Mouse (Mus musculus): Measurements from ENCODE around the gene Prkg1. TPM values are rescaled to one million over a fixed set of nuclear protein-coding genes. Genes with fewer than 3 reads are reported as not detected.
"Not testable (repeated sequence)": the region's sequence is repeated elsewhere in the genome, so short reads cannot be mapped to it uniquely, and the experiment has no call there.

Prkg1 gene
- polyA plus RNA-seq, 1 experiment from 2014 or later: 12.0 TPM

GRCm38 (mm10) chr19:30558024-30558423 lies 1206.8 kb downstream of the Prkg1 start:
- no peak for DNase-seq (ENCODE audit: low spot score)
- H3K27ac ChIP-seq: no peak overlapping the region
- no peaks in the 10 kb centered on the region; the same call in 1 of the 2 replicates for H3K9me3 ChIP-seq

DNA sequence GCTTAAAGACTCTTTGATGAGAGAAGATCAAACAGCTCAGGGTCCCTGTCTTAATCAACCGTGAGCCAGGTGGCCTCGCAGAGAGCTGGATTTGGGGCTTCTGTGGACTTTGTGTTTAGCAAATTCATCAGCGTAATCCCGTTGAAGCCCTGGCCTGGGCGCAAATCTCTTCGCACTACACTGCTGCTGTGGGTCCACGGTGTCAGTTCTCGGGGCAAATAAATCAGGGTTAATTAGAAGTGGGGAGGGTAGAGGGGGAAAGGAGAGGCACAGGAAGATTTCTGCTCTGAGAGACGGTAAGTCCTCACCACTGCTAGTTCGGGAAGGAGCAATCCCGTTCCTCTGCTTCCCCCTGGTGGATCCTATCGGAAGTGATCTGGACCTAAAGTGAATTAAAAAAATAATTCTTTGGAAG lies 1210.4 kb downstream of the Prkg1 start:
- Histone ChIP-seq H3K36me3 (no peaks in the 10 kb centered on the region), H3K9me3 (no peaks in the 10 kb centered on the region), H3K4me1 (peaks cover 8% of the 10 kb centered on the region), H3K4me3 (peak overlapping the region; percentile 53), H3K27me3 (ENCODE audit: insufficient read depth, poor library complexity, severe bottlenecking) (0 out of 2 replicates have a peak, but pooled peaks cover 12% of the 10 kb centered on the region), H3K27ac (peak overlapping the region; percentile 75)
- peak; percentile 81 for DNase-seq (ENCODE audit: low spot score)
- 2% methylated on average over 12 of the region's 12 CpGs for WGBS

More at GRCm38 (mm10) chr19:30558024-30558423, 1206.8 kb downstream of the Prkg1 start:
- no peaks in the 10 kb centered on the region for H3K36me3 ChIP-seq
- no peak overlapping the region for H3K4me3 ChIP-seq
- H3K27me3 ChIP-seq (ENCODE audit: insufficient read depth, poor library complexity, severe bottlenecking): no peaks in the 10 kb centered on the region
- no peaks in the 10 kb centered on the region for H3K4me1 ChIP-seq

GRCm38 (mm10) chr19:30553740-30554139 lies 1211.1 kb downstream of the Prkg1 start:
- WGBS: 8% methylated on average over 4 of the region's 4 CpGs
- peaks cover 19% of the 10 kb centered on the region for H3K27me3 ChIP-seq (ENCODE audit: insufficient read depth, poor library complexity, severe bottlenecking)
- no peak for DNase-seq (ENCODE audit: low spot score)
- H3K36me3 ChIP-seq: no peaks in the 10 kb centered on the region
- H3K27ac ChIP-seq: no peak overlapping the region
- H3K9me3 ChIP-seq: no peaks in the 10 kb centered on the region
- no peak overlapping the region for H3K4me3 ChIP-seq
- peaks cover 15% of the 10 kb centered on the region for H3K4me1 ChIP-seq

DNA sequence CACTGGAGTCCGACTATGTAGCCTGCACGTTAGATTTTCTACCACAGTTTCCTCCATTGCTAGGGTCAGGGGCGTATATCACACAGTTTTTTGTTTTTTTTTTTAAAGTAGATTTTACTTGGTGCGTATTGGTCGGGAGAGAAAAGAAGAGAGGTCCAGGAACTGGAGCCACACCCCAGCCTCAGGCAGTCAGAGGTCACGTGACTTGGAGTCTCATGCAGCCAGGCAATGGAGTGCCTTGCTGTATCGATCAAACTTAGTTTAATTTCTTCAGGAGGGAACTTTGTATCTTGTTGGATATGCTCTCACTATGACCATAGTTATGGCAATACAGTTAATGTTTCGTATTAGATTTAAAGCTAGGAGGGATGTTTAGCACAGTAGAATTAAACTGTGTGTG lies 1212.6 kb downstream of the Prkg1 start:
- peaks cover 34% of the 10 kb centered on the region for H3K27me3 ChIP-seq (ENCODE audit: insufficient read depth, poor library complexity, severe bottlenecking)
- H3K4me3 ChIP-seq: no peak overlapping the region
- no peak for DNase-seq (ENCODE audit: low spot score)
- WGBS: 60% methylated on average over 8 of the region's 8 CpGs
- peaks cover 21% of the 10 kb centered on the region for H3K4me1 ChIP-seq
- no peaks in the 10 kb centered on the region for H3K36me3 ChIP-seq
- no peaks in the 10 kb centered on the region for H3K9me3 ChIP-seq
- H3K27ac ChIP-seq: no peak overlapping the region

DNA sequence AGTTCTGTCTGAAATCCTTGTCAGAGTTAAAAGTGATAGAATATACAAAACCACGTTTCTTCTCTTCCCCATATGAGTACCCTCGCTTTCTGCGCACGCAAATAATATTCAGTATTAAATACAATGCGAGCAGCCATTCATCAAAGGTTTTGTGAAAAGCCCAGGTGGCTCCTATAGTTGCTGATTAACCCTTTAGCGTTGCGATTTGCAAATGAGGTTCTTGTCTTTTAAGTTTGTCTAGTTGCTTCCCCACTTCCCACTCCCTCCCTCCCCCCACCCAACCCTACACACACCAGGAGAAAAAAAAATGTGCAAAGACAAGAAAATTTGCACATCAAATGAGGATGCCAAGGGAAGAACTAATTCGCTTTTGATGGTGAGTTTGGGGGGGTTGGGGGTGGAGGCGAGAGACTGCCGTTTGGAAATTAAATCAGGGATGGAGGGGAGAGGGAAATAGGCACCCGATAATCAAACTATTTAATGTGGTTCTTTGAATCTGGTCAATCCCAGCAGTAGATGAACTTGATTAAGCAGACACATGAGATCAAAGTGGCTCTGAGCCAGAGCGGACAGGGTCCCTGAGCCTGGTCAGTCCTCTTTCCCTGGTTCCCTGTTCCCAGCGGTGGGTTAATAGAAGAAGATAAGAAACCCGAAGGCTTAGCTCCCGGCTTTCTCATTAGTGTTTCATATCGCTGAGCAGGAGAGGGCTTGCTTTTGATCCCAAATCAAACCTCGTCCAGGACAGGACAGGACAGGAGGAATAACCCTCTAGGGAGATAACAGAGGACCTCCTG lies 1214.8 kb downstream of the Prkg1 start:
- WGBS: under 1% methylated on average over 17 of the region's 17 CpGs
- Histone ChIP-seq H3K36me3 (no peaks in the 10 kb centered on the region), H3K27me3 (ENCODE audit: insufficient read depth, poor library complexity, severe bottlenecking) (peaks cover 53% of the 10 kb centered on the region), H3K4me3 (peak overlapping the region; percentile 58), H3K27ac (0 out of 2 replicates have a peak overlapping the region, but pooled peaks have one; percentile 31), H3K9me3 (no peaks in the 10 kb centered on the region), H3K4me1 (peaks cover 21% of the 10 kb centered on the region)
- DNase-seq (ENCODE audit: low spot score): no peak

DNA sequence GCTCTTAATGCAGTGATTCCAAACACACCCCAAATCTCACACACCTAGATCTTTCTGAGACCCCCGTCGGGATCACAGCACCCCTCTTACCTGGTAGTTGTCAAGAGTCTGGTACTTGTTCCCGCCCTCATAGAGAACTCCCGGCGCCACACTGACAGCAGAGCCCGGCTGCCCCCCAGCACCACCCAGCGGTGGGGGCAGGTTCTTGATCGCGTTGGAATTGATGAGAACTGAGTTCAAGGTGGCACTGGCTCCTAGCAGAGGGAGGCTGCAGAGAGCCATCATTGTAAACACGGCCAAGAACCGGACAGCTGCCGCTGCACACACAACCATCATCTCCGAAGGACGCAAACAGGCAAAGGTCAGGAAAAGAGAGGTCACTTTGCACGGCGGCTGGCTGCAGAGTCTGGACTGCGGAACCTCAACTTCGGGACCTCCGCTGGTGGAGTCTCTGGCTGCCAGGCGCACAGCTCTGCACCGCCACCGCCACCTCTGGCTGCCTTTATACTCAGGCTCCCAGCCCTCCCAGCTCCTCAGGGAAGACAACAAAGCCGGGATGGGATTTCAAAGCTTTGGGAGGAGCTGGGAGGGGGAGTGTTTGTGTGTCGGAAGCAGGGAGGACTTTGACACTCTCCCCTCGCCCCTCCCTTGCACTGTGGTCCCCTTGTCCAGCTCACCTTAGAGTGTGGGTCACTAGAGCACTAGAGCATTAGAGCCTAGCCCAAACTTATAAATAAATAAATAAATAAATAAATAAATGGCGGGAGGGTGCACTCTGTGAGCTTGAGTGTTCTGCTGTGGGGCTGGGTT lies 1215.6 kb downstream of the Prkg1 start, which contains the start of gene Dkk1:
TSS of gene Dkk1 (minus strand) at position 622 of the 810 bp plus-strand sequence.
- Histone ChIP-seq H3K27ac (peak within 1 kb of the TSS; percentile 31), H3K36me3 (no peaks in the 10 kb centered on the region), H3K4me3 (peak within 1 kb of the TSS; percentile 58), H3K9me3 (no peaks in the 10 kb centered on the region), H3K27me3 (ENCODE audit: insufficient read depth, poor library complexity, severe bottlenecking) (peaks cover 53% of the 10 kb centered on the region), H3K4me1 (peaks cover 21% of the 10 kb centered on the region)
- under 1% methylated on average over 26 of the region's 26 CpGs for WGBS
- peak; percentile 85 for DNase-seq (ENCODE audit: low spot score)

GRCm38 (mm10) chr19:30548411-30549043 lies 1216.3 kb downstream of the Prkg1 start:
- WGBS: under 1% methylated on average over 23 of the region's 23 CpGs
- Histone ChIP-seq H3K27ac (peak overlapping the region; percentile 31; the same call in 1 of the 2 replicates), H3K36me3 (no peaks in the 10 kb centered on the region), H3K9me3 (no peaks in the 10 kb centered on the region), H3K4me1 (peaks cover 21% of the 10 kb centered on the region), H3K4me3 (peak overlapping the region; percentile 58), H3K27me3 (ENCODE audit: insufficient read depth, poor library complexity, severe bottlenecking) (peaks cover 53% of the 10 kb centered on the region)
- DNase-seq (ENCODE audit: low spot score): peak; percentile 77

GRCm38 (mm10) chr19:30539365-30539941 lies 1225.4 kb downstream of the Prkg1 start:
- Histone ChIP-seq H3K27ac (0 out of 2 replicates have a peak overlapping the region, but pooled peaks have one; percentile 42), H3K4me3 (peak overlapping the region; percentile 53), H3K27me3 (ENCODE audit: insufficient read depth, poor library complexity, severe bottlenecking) (peaks cover 32% of the 10 kb centered on the region; the same call in 1 of the 2 replicates)
- WGBS: 2% methylated on average over 44 of the region's 44 CpGs
- H3K9me3 ChIP-seq; H3K4me1 ChIP-seq; H3K36me3 ChIP-seq; DNase-seq (ENCODE audit: low spot score): not testable (repeated sequence)

- no peak for DNase-seq (ENCODE audit: low spot score)
- H3K9me3 ChIP-seq: no peaks in the 10 kb centered on the region
- no peak overlapping the region for H3K27ac ChIP-seq
- peaks cover 6% of the 10 kb centered on the region for H3K4me1 ChIP-seq
- 55% methylated on average over 6 of the region's 6 CpGs for WGBS
- H3K36me3 ChIP-seq: no peaks in the 10 kb centered on the region
- H3K4me3 ChIP-seq: no peak overlapping the region
- no peaks in the 10 kb centered on the region for H3K27me3 ChIP-seq (ENCODE audit: insufficient read depth, poor library complexity, severe bottlenecking)
Observed at GRCm38 (mm10) chr19:30516771-30517170, 1248.1 kb downstream of the Prkg1 start.

Other genes starting within 250 kb of the Prkg1 start
- 0.07 and 3.0 TPM in 2 replicates for gene A1cf, start 103.7 kb upstream of the Prkg1 start, polyA plus RNA-seq (2016; fragmentation: Nextera tagmentation; extraction: Ambion mirVana)

All from heart, embryonic 10.5 days (tissue).